Mouse (Mus musculus): Measurements from ENCODE around the gene Shank2. TPM values are rescaled to one million over a fixed set of nuclear protein-coding genes. Genes with fewer than 3 reads are reported as not detected.

Shank2 gene
- total and polyA plus RNA-seq, 3 experiments, result 0.31 to 0.55 (median 0.41) TPM

DNA sequence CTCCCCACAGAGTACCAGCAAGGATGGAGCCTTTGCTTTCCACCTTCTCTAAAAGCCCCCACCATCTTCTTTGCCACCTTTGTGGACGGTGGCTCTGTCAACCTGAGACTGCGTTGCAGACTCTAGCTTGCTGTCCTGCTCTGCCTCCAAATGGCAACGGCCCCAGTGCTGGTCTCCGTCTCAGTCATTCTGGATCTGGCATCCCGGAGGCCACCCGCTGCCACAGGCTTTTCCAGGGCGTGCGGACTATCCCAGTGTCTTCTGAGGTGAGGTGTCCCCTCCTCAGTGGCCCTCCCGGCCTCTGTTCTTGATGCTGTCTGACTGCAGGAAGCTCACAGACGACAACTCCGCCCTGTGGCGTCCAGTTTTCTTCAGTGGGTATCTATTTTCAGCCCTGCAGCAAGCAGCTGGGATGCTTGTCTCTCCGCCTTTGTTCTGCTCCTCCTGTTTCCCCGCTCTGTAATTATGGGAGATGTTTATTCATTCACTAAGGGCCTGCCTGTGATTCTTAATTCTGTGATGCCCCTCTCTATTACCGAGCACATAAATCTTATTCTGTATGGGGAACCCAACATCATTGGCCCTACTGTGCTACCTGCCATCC, 159.0 kb downstream of the Shank2 start:
- TF ChIP-seq POLR2A (IDR thresholded peaks at IDR 0.05; ENCODE audit: insufficient read depth, low read depth, low read length), result no peak
- TF ChIP-seq EP300 (IDR thresholded peaks at IDR 0.05; ENCODE audit: insufficient read depth, low read depth, low read length), result no peak
- no peak for TF ChIP-seq CTCF (IDR thresholded peaks at IDR 0.05)
- intact Hi-C loops (cut with DNase I), result no loop called here
- no peaks in the 10 kb centered on the region for H3K27me3 ChIP-seq (ENCODE audit: control insufficient read depth, insufficient read depth, low read length)
- H3K36me3 ChIP-seq (ENCODE audit: control insufficient read depth, insufficient read depth, low read length), result no peaks in the 10 kb centered on the region
- no peaks in the 10 kb centered on the region for H3K79me2 ChIP-seq (replicated peaks; ENCODE audit: control insufficient read depth, insufficient read depth, low read length)
- DNase-seq, result no peak
- WGBS, result 85% methylated on average over 15 of the region's 15 CpGs
- no peak overlapping the region for H3K27ac ChIP-seq
- H3K4me3 ChIP-seq, result no peak overlapping the region
- H3K4me1 ChIP-seq (ENCODE audit: control insufficient read depth, insufficient read depth, low read length), result no peaks in the 10 kb centered on the region
- no peak overlapping the region for H3K9ac ChIP-seq (ENCODE audit: low read depth, low read length)

- Histone ChIP-seq H3K79me2 (replicated peaks; ENCODE audit: control insufficient read depth, insufficient read depth, low read length) (no peaks in the 10 kb centered on the region), H3K27ac (no peak overlapping the region), H3K27me3 (ENCODE audit: control insufficient read depth, insufficient read depth, low read length) (no peaks in the 10 kb centered on the region), H3K36me3 (ENCODE audit: control insufficient read depth, insufficient read depth, low read length) (no peaks in the 10 kb centered on the region), H3K9ac (ENCODE audit: low read depth, low read length) (no peak overlapping the region), H3K4me3 (no peak overlapping the region), H3K4me1 (ENCODE audit: control insufficient read depth, insufficient read depth, low read length) (peaks cover 3% of the 10 kb centered on the region; the same call in 1 of the 2 replicates)
- DNase-seq, result peak in 1 of 2 experiments; percentile 28
- TF ChIP-seq CTCF (IDR thresholded peaks at IDR 0.05), result no peak
- TF ChIP-seq EP300 (IDR thresholded peaks at IDR 0.05; ENCODE audit: insufficient read depth, low read depth, low read length), result no peak
- no peak for TF ChIP-seq POLR2A (IDR thresholded peaks at IDR 0.05; ENCODE audit: insufficient read depth, low read depth, low read length)
- 51% methylated on average over 5 of the region's 5 CpGs for WGBS
- intact Hi-C loops (cut with DNase I), result no loop called here
Observed at GRCm38 (mm10) chr7:144170272-144170671, 168.5 kb downstream of the Shank2 start.

- Histone ChIP-seq H3K27ac (no peak overlapping the region), H3K9ac (ENCODE audit: low read depth, low read length) (no peak overlapping the region), H3K27me3 (ENCODE audit: control insufficient read depth, insufficient read depth, low read length) (no peaks in the 10 kb centered on the region), H3K4me1 (ENCODE audit: control insufficient read depth, insufficient read depth, low read length) (peaks cover 3% of the 10 kb centered on the region; the same call in 1 of the 2 replicates), H3K4me3 (no peak overlapping the region), H3K79me2 (replicated peaks; ENCODE audit: control insufficient read depth, insufficient read depth, low read length) (no peaks in the 10 kb centered on the region), H3K36me3 (ENCODE audit: control insufficient read depth, insufficient read depth, low read length) (no peaks in the 10 kb centered on the region)
- TF ChIP-seq POLR2A (IDR thresholded peaks at IDR 0.05; ENCODE audit: insufficient read depth, low read depth, low read length) (no peak), CTCF (IDR thresholded peaks at IDR 0.05) (no peak), EP300 (IDR thresholded peaks at IDR 0.05; ENCODE audit: insufficient read depth, low read depth, low read length) (no peak)
- DNase-seq, result peak in 1 of 2 experiments; percentile 6
- WGBS, result 55% methylated on average over 9 of the region's 9 CpGs
- intact Hi-C loops (cut with DNase I), result no loop called here
Observed at GRCm38 (mm10) chr7:144170686-144171085, 169.0 kb downstream of the Shank2 start.

GRCm38 (mm10) chr7:144173869-144174268, 172.1 kb downstream of the Shank2 start:
- Histone ChIP-seq H3K79me2 (replicated peaks; ENCODE audit: control insufficient read depth, insufficient read depth, low read length) (no peaks in the 10 kb centered on the region), H3K4me1 (ENCODE audit: control insufficient read depth, insufficient read depth, low read length) (peaks cover 3% of the 10 kb centered on the region; the same call in 1 of the 2 replicates), H3K9ac (ENCODE audit: low read depth, low read length) (no peak overlapping the region), H3K4me3 (no peak overlapping the region), H3K27ac (no peak overlapping the region), H3K36me3 (ENCODE audit: control insufficient read depth, insufficient read depth, low read length) (no peaks in the 10 kb centered on the region), H3K27me3 (ENCODE audit: control insufficient read depth, insufficient read depth, low read length) (no peaks in the 10 kb centered on the region)
- WGBS, result 90% methylated on average over 6 of the region's 6 CpGs
- intact Hi-C loops (cut with DNase I), result no loop called here
- TF ChIP-seq EP300 (IDR thresholded peaks at IDR 0.05; ENCODE audit: insufficient read depth, low read depth, low read length), result no peak
- no peak for TF ChIP-seq CTCF (IDR thresholded peaks at IDR 0.05)
- no peak for TF ChIP-seq POLR2A (IDR thresholded peaks at IDR 0.05; ENCODE audit: insufficient read depth, low read depth, low read length)
- DNase-seq, result no peak

DNA sequence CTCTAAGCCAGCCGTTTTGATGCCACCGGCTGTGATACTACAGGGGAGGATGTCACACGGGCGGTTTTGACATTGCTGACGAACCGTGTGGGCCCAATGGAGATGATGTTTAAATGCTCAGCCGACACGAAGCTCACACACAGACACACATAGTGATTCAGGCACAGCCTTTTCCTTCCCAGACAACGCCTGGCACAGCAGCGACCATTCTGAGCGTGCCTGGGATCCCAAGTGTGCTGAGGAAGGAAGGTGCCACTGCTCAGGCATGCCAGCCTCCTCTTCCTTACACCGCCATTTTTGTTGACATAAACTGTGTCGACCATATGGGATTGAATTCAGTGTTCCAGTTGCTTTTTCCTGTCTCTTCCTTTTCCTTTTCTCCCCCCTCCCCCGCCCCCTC, 172.6 kb downstream of the Shank2 start:
- TF ChIP-seq EP300 (IDR thresholded peaks at IDR 0.05; ENCODE audit: insufficient read depth, low read depth, low read length) (no peak), CTCF (IDR thresholded peaks at IDR 0.05) (no peak), POLR2A (IDR thresholded peaks at IDR 0.05; ENCODE audit: insufficient read depth, low read depth, low read length) (no peak)
- H3K27ac ChIP-seq, result no peak overlapping the region
- peaks cover 3% of the 10 kb centered on the region; the same call in 1 of the 2 replicates for H3K4me1 ChIP-seq (ENCODE audit: control insufficient read depth, insufficient read depth, low read length)
- no peaks in the 10 kb centered on the region for H3K27me3 ChIP-seq (ENCODE audit: control insufficient read depth, insufficient read depth, low read length)
- WGBS, result 70% methylated on average over 14 of the region's 14 CpGs
- intact Hi-C loops (cut with DNase I), result no loop called here
- no peak overlapping the region for H3K9ac ChIP-seq (ENCODE audit: low read depth, low read length)
- DNase-seq, result no peak
- no peak overlapping the region for H3K4me3 ChIP-seq
- H3K36me3 ChIP-seq (ENCODE audit: control insufficient read depth, insufficient read depth, low read length), result no peaks in the 10 kb centered on the region
- no peaks in the 10 kb centered on the region for H3K79me2 ChIP-seq (replicated peaks; ENCODE audit: control insufficient read depth, insufficient read depth, low read length)

DNA sequence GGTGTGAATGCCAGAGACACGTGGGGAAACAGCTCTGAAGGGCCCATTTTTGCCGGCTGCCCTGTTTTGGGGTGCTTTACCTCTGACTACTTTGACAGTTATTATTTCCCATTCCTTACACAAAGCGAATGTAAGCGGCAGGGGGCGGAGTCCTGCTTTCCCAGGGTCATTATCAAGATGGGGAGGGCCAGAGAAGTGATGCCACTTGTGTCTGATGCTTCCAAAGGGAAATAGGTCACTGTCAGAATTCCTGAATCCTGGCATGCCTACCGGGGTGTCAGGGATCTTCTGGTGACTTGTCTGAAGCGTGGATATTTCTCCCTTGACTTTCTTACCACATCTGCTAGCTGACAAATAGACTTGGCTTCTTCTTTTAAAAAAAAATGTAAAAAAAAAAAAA, 173.3 kb downstream of the Shank2 start:
- DNase-seq, result no peak
- TF ChIP-seq EP300 (IDR thresholded peaks at IDR 0.05; ENCODE audit: insufficient read depth, low read depth, low read length) (no peak), CTCF (IDR thresholded peaks at IDR 0.05) (no peak), POLR2A (IDR thresholded peaks at IDR 0.05; ENCODE audit: insufficient read depth, low read depth, low read length) (no peak)
- 21% methylated on average over 7 of the region's 7 CpGs for WGBS
- no peak overlapping the region for H3K27ac ChIP-seq
- H3K27me3 ChIP-seq (ENCODE audit: control insufficient read depth, insufficient read depth, low read length), result no peaks in the 10 kb centered on the region
- no peaks in the 10 kb centered on the region for H3K36me3 ChIP-seq (ENCODE audit: control insufficient read depth, insufficient read depth, low read length)
- H3K79me2 ChIP-seq (replicated peaks; ENCODE audit: control insufficient read depth, insufficient read depth, low read length), result no peaks in the 10 kb centered on the region
- intact Hi-C loops (cut with DNase I), result no loop called here
- H3K4me1 ChIP-seq (ENCODE audit: control insufficient read depth, insufficient read depth, low read length), result peaks cover 2% of the 10 kb centered on the region; the same call in 1 of the 2 replicates
- H3K9ac ChIP-seq (ENCODE audit: low read depth, low read length), result no peak overlapping the region
- H3K4me3 ChIP-seq, result no peak overlapping the region; the same call in 1 of the 2 replicates

All from heart, adult 2 months (tissue).